Mouse (Mus musculus) heart, adult 2 months (tissue): Measurements from ENCODE around the gene Cenpm.

Experiments
- CTCF ChIP-seq: fragments of 200-600 bp; IDR thresholded peaks from 2 replicates; pipeline ENCODE4 v1.8.1; 2022; ENCODE audit warnings: antibody characterized with exemption, mild to moderate bottlenecking, moderate library complexity
- POLR2A ChIP-seq: fragments of 200-500 bp; IDR thresholded peaks from 2 replicates; pipeline ENCODE4 v1.6.1; 2011; ENCODE audit warnings: mild to moderate bottlenecking, low read depth, low read length, control low read depth; ENCODE audit not compliant: insufficient read depth

GRCm38 (mm10) chr15:82202086-82202485 lies 42.5 kb downstream of the Cenpm start:
- TF ChIP-seq CTCF = no peak
- TF ChIP-seq POLR2A = no peak
